Mouse (Mus musculus) ES-Bruce4 (cell line): ENCODE measurements at regions not wholly inside any gene's neighbourhood (a gene's known extent, or its start where the extent isn't known, plus 50 kb on each side); places are given as distances from the start of the nearest gene placed in this dataset.

Source experiments
- CTCF ChIP-seq: IDR thresholded peaks from one replicate; pipeline ENCODE4 v1.8.1; 2011; ENCODE audit warnings: low read depth, low read length
- EP300 ChIP-seq: IDR thresholded peaks from 2 replicates; pipeline ENCODE4 v1.6.1; 2011; ENCODE audit warnings: low read depth, low read length; ENCODE audit not compliant: insufficient read depth
- POLR2A ChIP-seq: IDR thresholded peaks from one replicate; pipeline ENCODE4 v1.8.1; 2011; ENCODE audit warnings: low read length; ENCODE audit not compliant: insufficient read depth

GRCm38 (mm10) chr11:84691410-84692148, 127.7 kb downstream of the Mrm1 start:
- no peak for TF ChIP-seq POLR2A
- no peak for TF ChIP-seq EP300
- TF ChIP-seq CTCF, result no peak
